Mouse (Mus musculus) frontal cortex, postnatal 14 days (tissue): Measurements from ENCODE around the gene Wbp1.

ENCODE experiments used
- DNase-seq, 2 experiments: peaks; one replicate each; pipeline ENCODE4 v3.0.0; 2022; ENCODE audit warnings: low spot score in 2 of 2

Wbp1 gene

GRCm38 (mm10) chr6:83140044-83140443 lies 18.7 kb upstream of the Wbp1 start:
- no peak for DNase-seq

- no peak for DNase-seq
Measured at GRCm38 (mm10) chr6:83138056-83138455, 16.7 kb upstream of the Wbp1 start.

- DNase-seq, result peak; percentile 64 to 70
Measured at GRCm38 (mm10) chr6:83137576-83137950, 16.2 kb upstream of the Wbp1 start.

GRCm38 (mm10) chr6:83136881-83137575 lies 15.7 kb upstream of the Wbp1 start:
- no peak for DNase-seq

- no peak for DNase-seq
Measured at GRCm38 (mm10) chr6:83136291-83136880, 15.0 kb upstream of the Wbp1 start.

- no peak for DNase-seq
Measured at GRCm38 (mm10) chr6:83135571-83136161, 14.3 kb upstream of the Wbp1 start.

- no peak for DNase-seq
Measured at GRCm38 (mm10) chr6:83134951-83135513, 13.7 kb upstream of the Wbp1 start, which contains the start of gene Rtkn. Gene Rtkn, plus strand, starts transcription at chr6:83135463.

GRCm38 (mm10) chr6:83134226-83134625 lies 12.9 kb upstream of the Wbp1 start:
- no peak for DNase-seq

- no peak for DNase-seq
Measured at GRCm38 (mm10) chr6:83132176-83132919, 11.0 kb upstream of the Wbp1 start.

- no peak for DNase-seq
Measured at GRCm38 (mm10) chr6:83131469-83132034, 10.2 kb upstream of the Wbp1 start.

- DNase-seq, result no peak
Measured at GRCm38 (mm10) chr6:83127419-83127818, 6.1 kb upstream of the Wbp1 start.

- DNase-seq, result no peak
Measured at GRCm38 (mm10) chr6:83125331-83125730, 4.0 kb upstream of the Wbp1 start, which contains the start of gene Ino80b. Gene Ino80b, minus strand, starts transcription at chr6:83125431.

GRCm38 (mm10) chr6:83124851-83125312 lies 3.5 kb upstream of the Wbp1 start:
- peak; percentile 80 to 87 for DNase-seq

- DNase-seq, result no peak
Measured at GRCm38 (mm10) chr6:83122961-83123360, 1.6 kb upstream of the Wbp1 start.

GRCm38 (mm10) chr6:83121863-83122710 lies 728 bp upstream of the Wbp1 start:
- DNase-seq, result no peak

GRCm38 (mm10) chr6:83119734-83120051 lies 1.7 kb downstream of the Wbp1 start:
- no peak for DNase-seq

GRCm38 (mm10) chr6:83118825-83119733 lies 2.3 kb downstream of the Wbp1 start:
- DNase-seq, result no peak

GRCm38 (mm10) chr6:83118369-83118768 lies 3.0 kb downstream of the Wbp1 start:
- no peak for DNase-seq

GRCm38 (mm10) chr6:83117616-83118015 lies 3.7 kb downstream of the Wbp1 start:
- DNase-seq, result no peak

- no peak for DNase-seq
Measured at GRCm38 (mm10) chr6:83117165-83117438, 4.3 kb downstream of the Wbp1 start.
